Mouse (Mus musculus) MEL (cell line): ENCODE measurements around the gene Robo1.

ENCODE experiments used
- CTCF ChIP-seq, 3 experiments: IDR thresholded peaks in 2 of 3; conservative IDR thresholded peaks in 1 of 3; 2 replicates each; pipeline ENCODE4 v1.5.1; 2011 to 2012; ENCODE audit warnings: low read length in 3 of 3, low read depth in 2 of 3, mild to moderate bottlenecking in 2 of 3, improper control_type of control experiment in 1 of 3, inconsistent platforms in 1 of 3, mixed read lengths in 1 of 3, moderate library complexity in 1 of 3; ENCODE audit not compliant: control insufficient read depth in 1 of 3, insufficient read depth in 1 of 3, poor library complexity in 1 of 3, severe bottlenecking in 1 of 3
- GABPA ChIP-seq: IDR thresholded peaks from 2 replicates; pipeline ENCODE4 v1.6.1; 2012; ENCODE audit warnings: low read depth, mild to moderate bottlenecking, inconsistent platforms, low read length, improper control_type of control experiment, moderate library complexity
- MEF2A ChIP-seq: IDR thresholded peaks from 2 replicates; pipeline ENCODE4 v1.6.1; 2014; ENCODE audit warnings: low read depth, mild to moderate bottlenecking, inconsistent platforms, low read length, improper control_type of control experiment; ENCODE audit not compliant: poor library complexity, insufficient replicate concordance, severe bottlenecking; ENCODE audit errors: extremely low read depth
- MXI1 ChIP-seq: IDR thresholded peaks from 2 replicates; pipeline ENCODE4 v1.6.1; 2011; ENCODE audit warnings: mild to moderate bottlenecking, low read depth, low read length, improper control_type of control experiment
- SMC3 ChIP-seq: IDR thresholded peaks from 2 replicates; pipeline ENCODE4 v1.6.1; 2011; ENCODE audit warnings: low read depth, low read length, improper control_type of control experiment
- ZC3H11A ChIP-seq: IDR thresholded peaks from 2 replicates; pipeline ENCODE4 v1.6.1; 2012; ENCODE audit warnings: low read depth, mild to moderate bottlenecking, inconsistent platforms, low read length, improper control_type of control experiment
- ZMIZ1 ChIP-seq: IDR thresholded peaks from 2 replicates; pipeline ENCODE4 v1.6.1; 2012; ENCODE audit warnings: low read depth, mild to moderate bottlenecking, inconsistent platforms, low read length, improper control_type of control experiment, moderate library complexity

DNA sequence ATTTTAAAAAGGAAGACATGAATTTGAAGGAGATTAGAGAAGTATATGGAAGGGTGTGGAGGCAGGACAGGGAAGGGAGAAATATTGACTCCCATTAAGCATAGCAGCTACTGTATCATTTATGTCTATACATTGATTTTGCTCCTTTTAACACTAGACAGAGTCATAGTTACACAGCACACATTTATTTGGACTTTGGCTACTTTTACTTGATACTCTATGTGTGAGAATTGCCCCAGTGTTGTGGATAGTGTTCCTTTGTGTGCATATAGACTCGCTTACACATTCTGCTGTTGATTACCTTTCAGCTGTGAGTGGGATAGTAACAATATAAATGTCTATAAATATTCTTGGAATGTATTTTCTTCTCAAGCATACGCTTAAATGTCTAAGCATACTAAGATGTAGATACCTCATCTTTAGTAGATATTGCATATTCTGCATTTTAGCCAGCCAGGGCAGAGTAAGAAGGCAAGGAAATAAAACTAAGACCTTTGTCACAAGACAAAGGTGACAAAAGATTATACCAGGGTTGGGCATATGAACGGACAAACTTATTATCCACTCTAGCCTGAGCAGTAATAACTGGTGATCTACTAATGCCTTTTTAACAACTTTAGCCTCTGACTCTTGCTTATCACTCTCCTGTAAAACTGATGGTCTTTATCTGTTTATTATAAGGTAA, 31.6 kb upstream of the Robo1 start:
- TF ChIP-seq ZC3H11A (no peak), CTCF (IDR thresholded peaks at IDR 0.05 in 2 of 3, conservative IDR thresholded peaks at IDR 0.05 in 1 of 3; ENCODE audit: control insufficient read depth in 1 of 3, insufficient read depth in 1 of 3, low read depth in 2 of 3, low read length in 3 of 3, poor library complexity in 1 of 3, severe bottlenecking in 1 of 3) (no peak), MEF2A (no peak), ZMIZ1 (no peak), SMC3 (no peak), MXI1 (no peak), GABPA (no peak)
